Mouse (Mus musculus) gastrocnemius, adult 18-20 months (tissue): ENCODE results near the gene Gm45233. TPM values are rescaled to one million over a fixed set of nuclear protein-coding genes. Genes with fewer than 3 reads are reported as not detected.
"Not testable (repeated sequence)": the region's sequence is repeated elsewhere in the genome, so short reads cannot be mapped to it uniquely, and the experiment has no call there.

ENCODE experiments used
- DNase-seq: peaks from one replicate; pipeline ENCODE4 v3.0.0; 2021; ENCODE audit warnings: low spot score
- long read RNA-seq, 2 experiments: library from polyadenylated mRNA; stranded (forward); transcript quantifications; one replicate each; pipeline ENCODE4 v2.0.0; 2021
- total RNA-seq, 2 experiments: library from RNA; stranded (reverse); gene quantifications; 2 replicates each; pipeline ENCODE4 v1.2.3; 2021

The Gm45233 gene
- under 1 TPM; 0.28 to 0.84 TPM for total RNA-seq
- long read RNA-seq, experiment 1: 0 reads
- long read RNA-seq, experiment 2, partial matches to known transcripts: 0 of 7 reads
- long read RNA-seq, experiment 2, other reads (novel, unspliced or antisense): 7 of 7 reads

DNA sequence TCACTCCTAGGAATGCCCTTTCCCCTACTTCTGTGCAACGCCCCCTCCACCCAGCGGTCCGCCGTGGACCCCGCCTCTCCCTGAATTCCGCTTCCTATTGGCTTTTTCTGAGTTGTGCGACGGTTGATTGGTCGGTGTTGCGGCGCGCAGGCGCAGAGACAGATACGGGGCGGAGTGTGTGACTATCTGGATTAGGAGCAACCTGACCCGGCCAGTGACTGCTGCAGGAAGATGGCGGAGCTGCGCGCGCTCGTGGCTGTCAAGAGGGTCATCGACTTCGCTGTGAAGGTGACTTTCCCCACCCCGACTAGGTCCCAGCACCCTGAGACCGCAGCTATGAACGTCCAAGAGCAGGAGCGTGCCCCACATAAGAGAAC lies at the start of gene Gm45233, which contains the start of gene Etfb:
Gm45233 (plus strand) TSS at position 212 of the 377 bp plus-strand sequence.
Etfb (plus strand) TSS at position 167 of the 377 bp plus-strand sequence.
- peak; percentile 96 for DNase-seq

DNA sequence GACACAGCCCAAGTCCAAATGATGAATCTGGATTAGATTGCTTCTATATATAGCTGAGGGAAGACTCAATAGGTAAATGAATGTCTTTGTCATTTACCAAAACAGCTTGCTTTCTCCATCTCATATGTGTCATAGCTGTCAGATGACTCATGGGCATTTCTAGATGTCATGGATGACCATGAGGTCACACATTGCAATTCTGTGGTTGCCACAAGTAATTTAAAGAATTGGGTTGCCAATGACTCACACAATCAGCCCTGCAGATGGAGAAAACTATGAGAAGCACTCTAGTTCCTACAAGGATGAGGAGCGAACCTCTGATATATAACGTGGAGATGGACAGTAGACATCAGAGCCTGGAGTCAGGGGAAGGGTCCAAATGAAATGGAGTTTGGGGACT lies 44.4 kb upstream of the Gm45233 start:
- DNase-seq: no peak

DNA sequence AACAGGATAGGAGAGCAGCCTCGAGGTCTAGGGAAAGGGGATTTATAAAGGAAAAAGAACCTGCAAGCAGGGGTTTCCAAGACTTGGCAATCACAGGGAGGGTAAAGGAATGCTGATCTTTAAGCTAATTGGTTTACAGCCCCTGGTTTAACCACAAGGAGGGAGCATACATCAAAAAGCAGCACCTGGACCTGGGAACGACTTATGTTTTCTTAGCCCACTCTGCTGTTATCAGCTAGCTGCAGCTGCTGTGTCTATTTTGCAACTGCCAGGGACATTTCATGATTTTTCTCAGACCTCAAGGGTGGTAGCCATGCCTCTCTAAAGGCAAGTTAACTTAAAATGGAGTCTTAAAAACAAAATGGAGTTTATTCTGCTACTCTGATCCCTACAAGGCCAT lies 41.2 kb upstream of the Gm45233 start:
- no peak for DNase-seq

DNA sequence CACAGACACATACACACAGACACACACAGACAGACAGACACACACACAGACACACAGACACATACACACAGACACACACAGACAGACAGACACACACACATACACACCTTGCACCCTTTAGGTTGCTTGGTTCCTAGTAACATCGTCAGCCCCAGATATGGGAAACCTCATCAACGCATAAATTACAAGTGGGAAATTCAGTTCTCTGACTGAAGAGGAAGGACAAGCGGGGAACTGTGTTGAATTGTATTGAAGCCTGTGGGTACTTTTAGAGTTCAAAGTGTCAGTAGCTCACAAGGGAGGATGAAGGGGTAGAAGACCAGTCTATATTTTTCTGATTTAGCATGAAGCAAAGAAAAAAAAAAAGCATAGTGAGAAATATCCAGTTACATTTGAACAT lies 36.4 kb upstream of the Gm45233 start:
- no peak for DNase-seq

DNA sequence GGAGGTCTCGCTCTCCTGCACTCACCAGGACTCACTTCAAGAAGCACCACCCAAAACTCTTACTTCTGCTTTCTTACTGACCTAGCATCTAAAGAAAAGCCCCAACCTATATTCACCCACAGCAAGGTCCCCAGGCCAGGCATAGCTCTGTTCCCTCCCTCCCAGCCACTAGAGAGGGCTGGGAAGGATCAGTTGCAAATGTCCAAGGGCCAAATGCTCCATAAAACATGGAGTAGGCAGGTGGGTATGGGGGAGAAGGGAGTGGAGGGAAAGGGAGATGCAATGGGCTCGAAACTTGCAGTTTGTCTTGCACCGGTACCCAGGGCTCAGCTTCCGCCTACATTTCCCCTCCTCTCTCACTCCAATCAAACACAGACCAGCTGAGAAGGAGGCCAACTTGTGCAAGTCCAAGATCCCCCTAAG lies 35.8 kb upstream of the Gm45233 start, which contains the start of gene Siglecg:
Siglecg (plus strand) TSS at position 74 of the 423 bp plus-strand sequence.
- no peak for DNase-seq

DNA sequence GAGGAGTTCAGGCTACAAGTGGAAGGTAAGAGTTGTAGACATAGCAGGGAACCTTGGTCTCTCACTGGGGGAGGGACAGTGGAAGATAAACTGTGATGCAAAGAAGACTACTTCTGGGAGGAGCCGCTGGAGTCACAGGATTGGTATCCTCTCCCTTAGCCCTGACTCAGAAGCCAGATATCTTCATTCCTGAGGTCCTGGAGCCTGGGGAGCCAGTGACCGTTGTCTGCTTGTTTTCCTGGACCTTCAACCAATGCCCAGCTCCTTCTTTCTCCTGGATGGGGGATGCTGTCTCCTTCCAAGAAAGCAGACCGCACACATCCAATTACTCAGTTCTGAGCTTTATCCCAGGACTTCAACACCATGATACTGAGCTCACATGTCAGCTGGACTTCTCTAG lies 34.8 kb upstream of the Gm45233 start:
- DNase-seq: no peak

DNA sequence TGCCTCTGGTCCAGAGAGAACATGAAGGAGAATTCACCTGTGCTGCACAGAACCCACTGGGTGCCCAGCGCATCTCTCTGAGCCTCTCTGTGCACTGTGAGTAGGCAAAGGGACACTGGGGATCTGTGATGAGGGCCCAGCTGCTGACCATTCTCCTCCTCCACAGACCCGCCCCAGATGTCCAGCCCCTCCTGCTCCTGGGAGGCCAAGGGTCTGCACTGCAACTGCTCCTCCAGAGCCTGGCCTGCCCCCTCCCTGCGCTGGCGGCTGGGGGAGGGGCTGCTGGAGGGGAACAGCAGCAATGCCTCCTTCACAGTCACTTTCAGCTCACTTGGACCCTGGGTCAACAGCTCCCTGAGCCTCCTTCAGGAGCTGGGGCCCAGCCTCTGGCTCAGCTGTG lies 32.2 kb upstream of the Gm45233 start:
- not testable (repeated sequence) for DNase-seq

DNA sequence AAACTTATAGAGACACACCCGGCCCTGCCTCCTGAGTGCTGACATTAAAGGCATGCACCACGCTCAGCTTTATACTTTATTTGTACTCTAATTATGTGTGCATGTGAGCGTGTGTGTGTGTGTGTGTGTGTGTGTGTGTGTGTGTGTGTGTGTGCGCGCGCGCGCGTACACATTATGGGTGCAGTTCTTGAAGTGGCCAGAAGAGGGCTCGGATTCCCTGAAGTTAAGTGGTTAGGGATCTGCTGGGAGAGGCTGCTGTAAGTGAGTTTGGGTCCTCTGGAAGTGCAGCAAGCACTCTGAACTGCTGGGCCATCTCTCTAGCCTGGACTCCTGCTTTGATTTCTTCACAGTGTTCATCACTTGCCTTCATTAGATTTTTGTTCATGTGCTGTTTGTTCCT lies 26.6 kb upstream of the Gm45233 start:
- DNase-seq: no peak

DNA sequence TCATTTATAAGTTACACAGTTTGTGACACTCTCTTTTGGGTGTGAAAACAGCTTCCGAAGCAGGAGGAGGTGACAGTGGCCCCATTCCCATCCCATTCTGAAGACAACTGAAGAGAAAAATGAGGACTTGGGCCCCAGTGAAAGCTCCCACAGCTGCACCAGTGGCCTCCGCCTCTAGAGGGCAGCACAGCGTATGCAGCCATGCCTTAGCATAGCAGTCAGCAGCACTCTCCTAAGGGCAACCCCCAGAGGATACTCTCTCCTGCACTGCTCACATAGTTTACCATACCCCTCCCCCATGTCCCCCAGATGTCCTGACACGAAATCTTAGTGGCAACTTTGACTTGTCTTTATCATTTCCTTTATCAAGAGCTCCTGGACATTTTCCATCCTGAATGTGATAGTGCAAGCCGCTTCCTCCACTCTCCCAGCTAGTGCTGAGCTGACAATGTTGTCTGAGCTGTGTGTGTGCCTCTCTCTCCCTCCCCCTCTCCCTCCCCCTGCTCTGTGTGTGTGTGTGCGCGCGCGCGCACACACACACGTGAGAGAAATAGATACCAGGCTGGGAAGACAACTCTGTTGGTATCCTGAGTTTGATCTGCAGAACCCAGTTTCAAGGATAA lies 20.8 kb upstream of the Gm45233 start:
- peak; percentile 83 for DNase-seq

DNA sequence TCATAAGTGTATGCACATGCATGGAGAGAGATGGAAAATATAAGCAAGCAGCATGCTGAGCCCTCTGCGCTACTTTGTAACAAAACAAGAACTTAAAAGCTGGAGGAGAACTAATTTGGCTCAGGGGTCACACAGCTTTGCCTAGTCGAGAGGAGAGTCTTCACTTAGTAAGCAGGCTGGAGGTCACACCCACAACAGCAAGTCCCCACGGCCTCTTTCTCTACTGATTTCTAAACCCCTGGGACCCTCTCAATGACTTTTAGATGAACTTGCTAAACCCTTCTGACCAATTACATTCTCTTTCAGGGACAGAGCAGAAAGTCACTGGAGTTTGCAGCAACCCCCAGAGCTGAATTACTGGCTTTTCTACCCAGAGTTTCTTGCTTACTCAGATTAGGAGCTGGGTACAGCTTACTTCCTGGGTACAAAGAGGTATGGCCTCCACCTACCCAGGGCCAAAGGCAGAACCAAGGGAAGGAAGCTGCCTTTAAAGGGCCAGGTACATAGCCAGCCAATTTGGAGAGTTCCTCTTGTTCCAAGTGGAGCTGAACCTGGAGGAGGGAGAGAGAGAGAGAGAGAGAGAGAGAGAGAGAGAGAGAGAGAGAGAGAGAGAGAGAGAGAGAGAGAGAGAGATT lies 19.8 kb upstream of the Gm45233 start:
- DNase-seq: no peak

DNA sequence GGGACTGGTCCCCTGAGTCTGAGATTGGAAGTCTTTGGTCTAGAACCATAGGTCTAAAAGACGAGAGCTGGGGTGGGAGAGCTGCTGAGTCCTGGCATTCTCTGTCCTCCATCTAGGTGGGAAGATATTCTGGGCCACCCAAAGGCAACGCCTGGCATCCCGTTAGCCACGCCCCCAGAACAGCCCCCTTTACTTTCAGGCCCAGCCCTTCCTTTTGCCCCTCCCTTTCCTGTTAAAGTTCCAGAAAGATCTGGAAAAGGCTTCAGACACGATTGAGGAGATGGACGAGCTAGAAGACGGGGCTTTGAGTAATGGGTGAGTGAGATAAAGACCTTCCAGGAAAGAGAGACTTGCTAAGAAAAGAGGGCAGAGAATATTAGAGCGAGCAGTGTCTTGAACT lies 16.5 kb upstream of the Gm45233 start, which contains the start of gene Lim2:
Lim2 (plus strand) TSS at position 265 of the 400 bp plus-strand sequence.
- DNase-seq: no peak

DNA sequence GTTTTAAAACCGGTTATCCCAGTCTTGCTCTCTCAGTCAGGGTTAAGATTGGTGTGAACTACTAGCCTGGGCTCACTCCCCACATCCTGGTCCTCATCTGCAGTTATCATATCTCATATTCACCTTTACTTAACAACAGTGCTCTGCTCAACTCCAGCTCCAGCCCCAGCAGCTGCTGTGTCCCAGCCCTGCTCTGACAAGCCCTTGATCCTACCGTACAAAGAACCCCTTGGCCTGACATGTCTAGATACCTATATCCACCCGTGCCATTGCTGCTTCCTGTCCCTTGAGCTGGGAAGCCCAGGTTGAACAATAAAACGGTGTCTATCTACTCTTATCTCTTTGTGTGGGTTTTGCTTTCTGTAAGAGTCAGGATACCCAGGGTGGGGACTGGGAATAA lies 14.4 kb upstream of the Gm45233 start:
- no peak for DNase-seq

DNA sequence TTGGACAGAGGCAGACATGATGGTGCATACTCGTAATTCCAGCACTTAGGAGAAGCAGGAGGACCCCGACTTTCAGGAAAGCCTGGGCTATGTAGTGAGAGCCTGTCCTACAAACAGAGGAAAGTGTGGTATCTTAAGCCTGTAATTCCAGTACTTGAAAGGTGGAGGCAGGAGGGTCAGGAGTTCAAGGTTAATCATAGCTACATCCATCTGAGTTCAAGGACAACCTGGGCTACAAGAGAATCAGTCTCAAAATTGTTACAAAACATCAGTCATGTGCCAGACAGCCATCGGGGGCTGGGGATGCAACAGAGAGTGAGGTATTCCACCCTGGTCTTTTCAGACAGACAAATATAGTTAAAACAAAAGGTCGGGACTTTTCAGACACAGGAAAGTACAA lies 11.0 kb upstream of the Gm45233 start:
- no peak for DNase-seq

DNA sequence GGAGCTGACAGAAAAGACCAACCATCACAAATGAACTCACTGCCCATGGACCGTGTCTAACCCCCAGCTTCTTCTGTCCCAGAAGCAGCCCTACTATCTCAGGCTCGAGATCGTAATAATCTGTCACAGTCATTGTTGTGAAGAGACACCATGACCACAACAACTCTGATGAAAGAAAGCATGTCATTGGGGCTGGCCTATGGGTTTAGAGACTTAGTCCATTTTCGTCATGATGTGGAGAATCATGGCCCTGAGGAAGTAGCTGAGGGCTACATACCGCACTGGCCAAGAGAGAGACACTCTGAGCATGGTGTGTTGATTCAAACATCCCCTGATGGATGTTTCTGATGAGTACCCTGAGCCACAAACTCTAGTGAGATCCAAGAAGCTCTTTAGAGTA lies 9.3 kb upstream of the Gm45233 start:
- DNase-seq: no peak

DNA sequence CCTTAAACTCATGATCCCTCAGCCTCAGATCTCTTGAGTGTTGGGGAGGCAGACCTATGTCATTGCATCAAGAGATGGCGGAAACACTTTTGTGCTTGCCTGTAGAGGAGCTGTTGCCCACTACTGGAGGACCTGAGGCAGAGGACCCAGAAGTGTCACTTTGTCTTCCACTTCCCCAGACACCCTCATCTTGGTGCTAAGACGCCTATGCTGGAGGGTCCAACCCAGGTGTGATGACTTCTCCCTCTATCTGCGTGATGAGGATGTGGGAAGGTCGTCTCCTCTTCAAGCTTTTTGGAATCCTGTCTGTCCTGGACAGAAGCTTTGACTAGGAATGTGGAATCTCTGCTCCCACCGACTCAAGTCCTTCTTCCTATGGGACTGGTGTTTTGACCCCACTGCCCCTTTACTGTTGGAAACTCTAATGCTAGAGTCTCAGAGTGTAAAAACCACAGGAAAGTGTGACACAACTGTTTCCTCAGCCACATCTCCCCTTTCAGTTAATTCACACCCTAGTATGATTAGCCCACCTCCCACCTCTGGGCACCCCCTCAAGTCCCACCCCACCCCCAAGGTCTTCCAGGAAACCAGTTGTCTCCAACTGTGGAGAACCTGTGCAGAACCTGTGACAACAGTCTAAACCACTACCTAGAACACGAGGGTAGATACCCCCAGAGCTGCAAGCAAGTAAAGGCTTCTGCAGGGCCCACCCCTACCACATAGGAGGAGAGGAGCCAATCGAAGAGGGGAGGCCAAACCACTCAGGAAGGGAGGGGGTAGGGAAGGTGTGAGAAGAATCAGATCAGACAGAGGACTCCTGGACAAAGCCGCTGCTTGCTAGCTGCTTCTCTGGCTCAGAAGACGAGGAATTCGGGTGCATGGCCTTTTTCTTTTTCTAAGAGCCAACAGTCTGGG lies 7.3 kb upstream of the Gm45233 start, which contains the start of gene Nkg7:
Nkg7 (plus strand) TSS at position 733 of the 915 bp plus-strand sequence.
- no peak for DNase-seq

DNA sequence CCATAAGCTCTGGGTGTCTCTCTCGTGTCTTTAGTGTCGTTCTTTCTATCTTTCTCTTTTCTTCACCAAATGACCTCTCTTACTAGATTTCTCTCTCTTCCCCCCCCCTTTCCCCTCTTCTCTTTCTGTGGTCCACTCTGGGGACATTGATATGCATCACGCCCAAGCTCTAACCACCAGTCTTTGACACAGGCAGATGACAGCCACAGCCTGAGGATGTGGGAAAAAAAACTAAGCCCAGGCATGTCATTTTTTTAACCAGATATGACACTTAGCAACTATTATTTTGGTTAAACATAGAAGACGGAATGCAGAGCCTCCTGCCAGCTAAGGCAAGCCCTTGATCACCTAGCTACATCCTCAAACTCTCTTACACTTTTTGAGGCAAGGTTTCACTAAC lies 5.3 kb upstream of the Gm45233 start:
- DNase-seq: no peak

DNA sequence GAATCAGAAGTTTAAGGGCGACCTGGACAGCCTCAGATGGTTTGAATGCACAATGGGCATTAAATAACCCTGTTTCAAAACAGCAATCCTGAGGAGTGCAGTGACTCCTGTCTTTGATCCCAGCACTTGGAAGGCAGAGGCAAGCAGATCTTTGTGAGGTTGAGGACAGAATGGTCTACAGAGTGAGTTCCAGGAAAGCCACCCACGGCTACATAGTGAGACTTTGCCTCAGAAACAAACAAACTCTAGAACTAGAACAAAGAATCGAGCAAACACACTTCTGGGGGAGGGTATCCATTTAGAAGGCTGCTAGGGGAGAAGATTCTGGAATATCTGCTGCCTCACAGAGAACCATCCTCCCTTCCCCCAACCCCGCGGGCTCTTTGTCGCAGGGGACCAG lies 3.4 kb upstream of the Gm45233 start, which contains the start of gene Cldnd2:
Cldnd2 (plus strand) TSS at position 301 of the 400 bp plus-strand sequence.
- DNase-seq: no peak

DNA sequence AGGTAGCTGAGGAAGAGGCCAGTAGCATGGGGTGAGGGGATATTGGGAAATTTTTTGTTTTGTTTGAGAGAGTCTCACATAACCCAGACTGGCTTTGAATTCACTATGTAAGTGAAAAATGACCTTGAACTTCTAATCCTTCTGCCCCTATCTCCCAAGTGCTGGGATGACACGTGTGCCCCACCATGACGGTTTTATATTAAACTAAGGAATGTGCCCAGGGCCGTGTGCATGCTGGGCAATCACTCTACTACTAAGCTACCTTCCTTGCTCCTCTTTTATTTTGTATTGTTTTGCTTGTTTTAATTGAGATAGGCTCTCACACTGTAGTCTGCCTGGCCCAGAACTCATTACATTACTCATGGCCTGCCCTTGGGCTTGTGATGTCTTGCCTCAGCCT lies 2.9 kb upstream of the Gm45233 start:
- no peak for DNase-seq

DNA sequence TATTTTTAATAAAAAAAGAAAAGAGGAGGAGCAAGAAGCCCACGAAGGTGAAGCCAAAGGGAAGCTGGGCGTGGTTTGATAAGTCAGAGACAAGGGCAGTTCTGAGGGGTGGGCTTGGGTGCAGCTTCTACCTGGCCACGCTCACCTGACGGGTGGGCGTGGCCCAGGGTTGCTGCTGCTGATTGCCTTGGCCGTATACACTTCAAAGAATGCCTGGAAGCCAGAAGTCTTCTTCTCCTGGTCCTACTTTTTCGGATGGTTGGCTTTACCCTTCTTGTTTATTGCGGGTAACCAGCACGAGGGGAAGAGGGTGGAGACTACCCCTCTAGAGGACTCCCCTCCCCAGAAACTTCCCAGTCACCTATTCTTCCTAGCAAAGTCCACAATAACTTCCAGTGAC lies 1.2 kb upstream of the Gm45233 start:
- no peak for DNase-seq

DNA sequence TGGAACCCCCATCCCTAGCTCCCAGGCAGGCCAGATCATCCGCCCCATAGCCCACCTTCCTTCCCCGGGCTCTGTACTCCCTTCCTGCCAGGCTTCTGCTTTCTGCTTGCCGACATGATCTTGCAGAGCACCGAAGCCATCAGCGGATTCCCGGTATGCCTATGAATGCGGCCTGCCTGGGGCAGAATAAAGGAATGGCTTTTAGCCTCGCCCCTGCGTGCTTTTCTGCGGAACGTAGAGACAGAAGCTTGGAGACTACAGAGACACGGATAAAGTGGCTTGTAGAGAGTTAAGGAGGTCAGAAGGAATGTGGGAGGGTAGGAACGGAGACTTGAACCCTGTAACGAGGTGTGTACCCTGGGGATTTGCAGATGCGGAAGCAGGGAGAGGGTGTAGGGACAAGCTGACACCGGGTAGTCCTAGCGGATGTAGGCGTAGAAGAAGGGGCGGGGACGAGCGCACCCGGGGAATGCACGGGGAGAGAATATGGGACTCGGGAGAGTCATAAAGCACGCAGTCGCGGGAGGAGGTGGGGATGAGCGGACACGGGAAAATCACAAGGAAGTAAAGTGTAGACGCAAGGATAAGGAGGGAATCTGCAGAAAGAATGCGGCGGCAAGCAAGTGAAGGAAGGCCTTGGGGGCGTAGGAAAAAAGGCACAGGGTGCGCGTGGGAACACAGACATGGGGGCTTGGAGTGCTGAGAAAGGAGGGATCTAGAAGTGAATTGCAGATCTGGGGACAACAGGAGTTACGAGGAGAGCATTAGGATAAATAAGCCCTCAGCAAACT lies 607 bp upstream of the Gm45233 start:
- DNase-seq: peak; percentile 87

DNA sequence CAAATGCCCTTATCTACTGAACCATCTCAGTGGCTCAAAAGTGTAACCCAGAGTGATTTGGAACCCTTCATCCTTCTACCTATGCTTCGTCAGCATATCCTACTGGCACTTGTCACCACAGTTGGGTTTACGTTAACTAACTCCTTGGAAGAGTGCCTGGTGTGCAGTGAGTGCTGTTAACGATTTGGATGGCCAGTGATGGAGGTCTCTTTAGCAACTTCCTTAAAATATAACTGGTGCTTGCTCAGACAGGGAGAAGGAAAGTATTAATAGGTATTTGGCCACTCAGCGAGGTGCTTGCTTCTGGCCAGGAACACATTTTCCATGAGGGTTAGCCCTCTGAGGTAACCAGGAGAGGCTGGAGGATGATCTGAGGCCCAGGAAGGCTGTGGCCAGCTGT lies 3.9 kb downstream of the Gm45233 start:
- peak; percentile 50 for DNase-seq
